Mouse (Mus musculus) forebrain, embryonic 13.5 days (tissue): Measurements from ENCODE around the gene Dnm3. TPM values are rescaled to one million over a fixed set of nuclear protein-coding genes. Genes with fewer than 3 reads are reported as not detected.

Experiments
- ATAC-seq: fragments of 200-750 bp; cut with Nextera tagmentation; 2 replicates; pipeline ENCODE4 v1.8.0; 2017
- H3K27ac ChIP-seq: fragments of 300-500 bp; sonication (generic); 2 replicates; pipeline ENCODE4 v1.5.1; 2015; ENCODE audit warnings: inconsistent platforms, mild to moderate bottlenecking, moderate library complexity
- H3K27me3 ChIP-seq: fragments of 300-500 bp; sonication (generic); 2 replicates; pipeline ENCODE4 v1.6.1; 2015; ENCODE audit warnings: mild to moderate bottlenecking, inconsistent platforms
- H3K36me3 ChIP-seq: fragments of 300-500 bp; sonication (generic); 2 replicates; pipeline ENCODE4 v1.6.1; 2015; ENCODE audit warnings: mild to moderate bottlenecking, inconsistent platforms; ENCODE audit not compliant: poor library complexity, severe bottlenecking
- H3K4me1 ChIP-seq: fragments of 300-500 bp; sonication (generic); 2 replicates; pipeline ENCODE4 v1.6.1; 2015; ENCODE audit warnings: inconsistent platforms
- H3K4me2 ChIP-seq: fragments of 300-500 bp; sonication (generic); 2 replicates; pipeline ENCODE4 v1.6.1; 2015; ENCODE audit warnings: inconsistent platforms, mild to moderate bottlenecking, moderate library complexity
- H3K4me3 ChIP-seq: fragments of 300-500 bp; sonication (generic); 2 replicates; pipeline ENCODE4 v1.5.1; 2015; ENCODE audit warnings: mild to moderate bottlenecking, inconsistent platforms
- H3K9ac ChIP-seq: fragments of 300-500 bp; sonication (generic); 2 replicates; pipeline ENCODE4 v1.6.1; 2015; ENCODE audit warnings: mild to moderate bottlenecking, inconsistent platforms
- H3K9me3 ChIP-seq: fragments of 300-500 bp; sonication (generic); replicated peaks from 2 replicates; pipeline ENCODE4 v1.6.1; 2016; ENCODE audit warnings: inconsistent platforms
- WGBS: fragments of 180-500 bp; shearing (Covaris S2); methylation state at CpG from one replicate; pipeline ENCODE4 v1.1.7; 2015; 5-methylcytosine and 5-hydroxymethylcytosine counted together
- polyA plus RNA-seq: library from polyadenylated mRNA; unstranded; fragments of >200 nt; fragmentation: Nextera tagmentation; extraction: Ambion mirVana; gene quantifications from 2 replicates; pipeline ENCODE4 v1.2.1, GENCODE M21; 2015

Gene Dnm3
- polyA plus RNA-seq, 1 experiment from 2014 or later: 15.1 TPM

GRCm38 (mm10) chr1:162224817-162225605 is 252.8 kb downstream of the Dnm3 start:
- 81% methylated on average over 10 of the region's 10 CpGs for WGBS
- no peak for ATAC-seq
- Histone ChIP-seq H3K36me3 (no peaks in the 10 kb centered on the region), H3K9me3 (no peaks in the 10 kb centered on the region), H3K27me3 (no peaks in the 10 kb centered on the region), H3K27ac (no peak overlapping the region), H3K4me2 (no peak overlapping the region), H3K4me1 (no peaks in the 10 kb centered on the region), H3K9ac (no peak overlapping the region), H3K4me3 (no peak overlapping the region)

GRCm38 (mm10) chr1:162224061-162224460 is 253.8 kb downstream of the Dnm3 start:
- Histone ChIP-seq H3K4me2 (no peak overlapping the region), H3K9me3 (no peaks in the 10 kb centered on the region), H3K27ac (no peak overlapping the region), H3K4me3 (no peak overlapping the region), H3K4me1 (no peaks in the 10 kb centered on the region), H3K36me3 (no peaks in the 10 kb centered on the region), H3K27me3 (no peaks in the 10 kb centered on the region), H3K9ac (no peak overlapping the region)
- ATAC-seq: no peak
- 90% methylated on average over 3 of the region's 3 CpGs for WGBS

GRCm38 (mm10) chr1:162223258-162223940 is 254.4 kb downstream of the Dnm3 start:
- Histone ChIP-seq H3K4me1 (no peaks in the 10 kb centered on the region), H3K9ac (no peak overlapping the region), H3K4me3 (no peak overlapping the region), H3K4me2 (no peak overlapping the region), H3K27me3 (no peaks in the 10 kb centered on the region), H3K9me3 (no peaks in the 10 kb centered on the region), H3K36me3 (no peaks in the 10 kb centered on the region), H3K27ac (no peak overlapping the region)
- WGBS: 88% methylated on average over 8 of the region's 8 CpGs
- no peak for ATAC-seq

- no peaks in the 10 kb centered on the region for H3K4me1 ChIP-seq
- H3K4me2 ChIP-seq: no peak overlapping the region
- H3K9me3 ChIP-seq: no peaks in the 10 kb centered on the region
- no peaks in the 10 kb centered on the region for H3K36me3 ChIP-seq
- H3K27ac ChIP-seq: no peak overlapping the region
- no peak overlapping the region for H3K9ac ChIP-seq
- H3K4me3 ChIP-seq: no peak overlapping the region
- no peak for ATAC-seq
- H3K27me3 ChIP-seq: no peaks in the 10 kb centered on the region
These were observed 255.5 kb downstream of the Dnm3 start for GRCm38 (mm10) chr1:162222353-162222752.

- Histone ChIP-seq H3K9ac (no peak overlapping the region), H3K27ac (no peak overlapping the region), H3K9me3 (no peaks in the 10 kb centered on the region), H3K4me2 (no peak overlapping the region), H3K27me3 (no peaks in the 10 kb centered on the region), H3K4me3 (no peak overlapping the region), H3K36me3 (no peaks in the 10 kb centered on the region), H3K4me1 (no peaks in the 10 kb centered on the region)
- 61% methylated on average over 4 of the region's 4 CpGs for WGBS
- no peak for ATAC-seq
These were observed 256.0 kb downstream of the Dnm3 start for GRCm38 (mm10) chr1:162221801-162222301.

GRCm38 (mm10) chr1:162220891-162221290 is 256.9 kb downstream of the Dnm3 start:
- no peaks in the 10 kb centered on the region for H3K36me3 ChIP-seq
- H3K27ac ChIP-seq: no peak overlapping the region
- H3K27me3 ChIP-seq: no peaks in the 10 kb centered on the region
- H3K9me3 ChIP-seq: no peaks in the 10 kb centered on the region
- H3K9ac ChIP-seq: no peak overlapping the region
- no peaks in the 10 kb centered on the region for H3K4me1 ChIP-seq
- no peak overlapping the region for H3K4me3 ChIP-seq
- H3K4me2 ChIP-seq: no peak overlapping the region
- ATAC-seq: no peak

- Histone ChIP-seq H3K27me3 (no peaks in the 10 kb centered on the region), H3K9ac (no peak overlapping the region), H3K4me1 (no peaks in the 10 kb centered on the region), H3K27ac (no peak overlapping the region), H3K4me3 (no peak overlapping the region), H3K36me3 (no peaks in the 10 kb centered on the region), H3K4me2 (no peak overlapping the region), H3K9me3 (no peaks in the 10 kb centered on the region)
- ATAC-seq: no peak
- 83% methylated on average over 1 of the region's 1 CpGs for WGBS
These were observed 258.1 kb downstream of the Dnm3 start for GRCm38 (mm10) chr1:162219781-162220180.

GRCm38 (mm10) chr1:162218530-162219180 is 259.2 kb downstream of the Dnm3 start:
- no peaks in the 10 kb centered on the region for H3K4me1 ChIP-seq
- no peak overlapping the region for H3K4me3 ChIP-seq
- H3K27me3 ChIP-seq: no peaks in the 10 kb centered on the region
- no peaks in the 10 kb centered on the region for H3K9me3 ChIP-seq
- no peak overlapping the region for H3K27ac ChIP-seq
- ATAC-seq: no peak
- H3K9ac ChIP-seq: no peak overlapping the region
- H3K36me3 ChIP-seq: no peaks in the 10 kb centered on the region
- H3K4me2 ChIP-seq: no peak overlapping the region
- WGBS: 72% methylated on average over 8 of the region's 8 CpGs

- no peaks in the 10 kb centered on the region for H3K27me3 ChIP-seq
- ATAC-seq: no peak
- H3K4me2 ChIP-seq: no peak overlapping the region
- no peak overlapping the region for H3K4me3 ChIP-seq
- H3K9me3 ChIP-seq: no peaks in the 10 kb centered on the region
- 84% methylated on average over 15 of the region's 15 CpGs for WGBS
- no peak overlapping the region for H3K9ac ChIP-seq
- no peak overlapping the region for H3K27ac ChIP-seq
- H3K4me1 ChIP-seq: no peaks in the 10 kb centered on the region
- no peaks in the 10 kb centered on the region for H3K36me3 ChIP-seq
These were observed 260.4 kb downstream of the Dnm3 start for GRCm38 (mm10) chr1:162217340-162217974.

- H3K9me3 ChIP-seq: no peaks in the 10 kb centered on the region
- H3K36me3 ChIP-seq: no peaks in the 10 kb centered on the region
- H3K9ac ChIP-seq: no peak overlapping the region
- H3K4me1 ChIP-seq: no peaks in the 10 kb centered on the region
- ATAC-seq: no peak
- no peak overlapping the region for H3K27ac ChIP-seq
- H3K27me3 ChIP-seq: no peaks in the 10 kb centered on the region
- H3K4me3 ChIP-seq: no peak overlapping the region
- 28% methylated on average over 4 of the region's 4 CpGs for WGBS
- no peak overlapping the region for H3K4me2 ChIP-seq
These were observed 261.2 kb downstream of the Dnm3 start for GRCm38 (mm10) chr1:162216656-162217055.

- no peak overlapping the region for H3K9ac ChIP-seq
- H3K4me1 ChIP-seq: no peaks in the 10 kb centered on the region
- H3K27me3 ChIP-seq: no peaks in the 10 kb centered on the region
- H3K4me2 ChIP-seq: no peak overlapping the region
- no peak for ATAC-seq
- no peak overlapping the region for H3K4me3 ChIP-seq
- no peak overlapping the region for H3K27ac ChIP-seq
- no peaks in the 10 kb centered on the region for H3K9me3 ChIP-seq
- WGBS: 90% methylated on average over 5 of the region's 5 CpGs
- H3K36me3 ChIP-seq: no peaks in the 10 kb centered on the region
These were observed 262.1 kb downstream of the Dnm3 start for GRCm38 (mm10) chr1:162215743-162216142.

GRCm38 (mm10) chr1:162213066-162213465 is 264.8 kb downstream of the Dnm3 start:
- ATAC-seq: no peak

More at GRCm38 (mm10) chr1:162213066-162213465, 264.8 kb downstream of the Dnm3 start:
- H3K4me1 ChIP-seq: peaks cover 9% of the 10 kb centered on the region
- no peak overlapping the region for H3K9ac ChIP-seq
- H3K4me2 ChIP-seq: no peak overlapping the region
- no peaks in the 10 kb centered on the region for H3K9me3 ChIP-seq
- no peak overlapping the region for H3K4me3 ChIP-seq
- WGBS: 92% methylated on average over 8 of the region's 8 CpGs
- no peak overlapping the region for H3K27ac ChIP-seq
- no peaks in the 10 kb centered on the region for H3K36me3 ChIP-seq
- H3K27me3 ChIP-seq: no peaks in the 10 kb centered on the region
